Mouse (Mus musculus) layer of hippocampus, postnatal 14 days (tissue): ENCODE measurements at regions not wholly inside any gene's neighbourhood (a gene's known extent, or its start where the extent isn't known, plus 50 kb on each side); places are given as distances from the start of the nearest gene placed in this dataset.
"Not testable (repeated sequence)": the region's sequence is repeated elsewhere in the genome, so short reads cannot be mapped to it uniquely, and the experiment has no call there.

Source experiments
- DNase-seq, 2 experiments: peaks; one replicate each; pipeline ENCODE4 v3.0.0; 2021 to 2022; ENCODE audit warnings: low spot score in 2 of 2, mixed read lengths in 1 of 2

- DNase-seq: no peak
These were observed 65.4 kb downstream of the Chst1 start for GRCm38 (mm10) chr2:92664939-92665338.

DNA sequence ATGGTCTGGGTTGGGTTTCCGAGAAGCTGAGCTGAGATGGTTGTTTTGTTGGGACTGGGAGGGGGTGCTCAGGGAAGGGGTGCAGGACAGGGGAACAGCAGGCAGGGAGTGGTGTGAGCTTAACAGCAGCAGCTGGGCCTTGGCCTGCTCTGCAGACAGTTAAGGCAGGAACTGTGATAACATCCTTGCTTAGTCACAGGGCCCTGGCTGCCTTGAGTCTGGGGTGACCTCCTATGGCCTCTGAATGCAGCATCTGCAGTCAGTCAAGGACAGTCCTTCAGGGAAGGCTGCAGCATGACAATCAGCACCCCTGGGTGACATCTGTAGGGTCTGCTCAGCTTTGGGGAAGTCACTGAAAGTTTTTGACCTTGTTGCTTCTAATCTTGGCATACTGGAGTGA, 67.7 kb downstream of the Chst1 start:
- DNase-seq: no peak

DNA sequence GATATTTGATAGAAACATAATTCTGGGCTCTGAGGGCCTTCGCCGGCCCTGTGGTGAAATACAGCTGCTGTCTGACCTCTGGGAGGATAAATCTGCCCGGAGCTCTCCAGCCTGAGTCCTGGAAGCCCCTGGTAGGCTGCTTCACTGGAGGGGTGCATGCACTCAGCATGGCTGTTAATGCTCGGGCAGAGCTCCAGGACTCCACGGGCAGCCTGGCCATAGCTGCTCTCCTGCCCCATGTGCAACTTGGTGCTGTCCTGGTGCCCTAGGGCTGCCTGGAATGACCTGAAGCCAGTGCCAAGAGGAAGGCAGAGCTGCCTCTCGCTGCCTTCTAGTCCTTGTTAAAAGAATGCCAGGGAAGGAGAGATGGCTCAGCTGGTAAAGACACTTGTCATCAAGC, 68.2 kb downstream of the Chst1 start:
- no peak for DNase-seq

- DNase-seq: not testable (repeated sequence)
These were observed 70.0 kb downstream of the Chst1 start for GRCm38 (mm10) chr2:92669431-92670081.

- DNase-seq: peak; percentile 59 to 76
These were observed 72.1 kb downstream of the Chst1 start for GRCm38 (mm10) chr2:92671586-92671985.

GRCm38 (mm10) chr2:92672106-92672505, 72.6 kb downstream of the Chst1 start:
- DNase-seq: no peak

GRCm38 (mm10) chr2:92673064-92673813, 73.7 kb downstream of the Chst1 start:
- DNase-seq: peak in 1 of 2 experiments; percentile 55

- no peak for DNase-seq
These were observed 74.4 kb downstream of the Chst1 start for GRCm38 (mm10) chr2:92673931-92674330.

GRCm38 (mm10) chr2:92675247-92675646, 75.7 kb downstream of the Chst1 start:
- DNase-seq: peak; percentile 61 to 85

DNA sequence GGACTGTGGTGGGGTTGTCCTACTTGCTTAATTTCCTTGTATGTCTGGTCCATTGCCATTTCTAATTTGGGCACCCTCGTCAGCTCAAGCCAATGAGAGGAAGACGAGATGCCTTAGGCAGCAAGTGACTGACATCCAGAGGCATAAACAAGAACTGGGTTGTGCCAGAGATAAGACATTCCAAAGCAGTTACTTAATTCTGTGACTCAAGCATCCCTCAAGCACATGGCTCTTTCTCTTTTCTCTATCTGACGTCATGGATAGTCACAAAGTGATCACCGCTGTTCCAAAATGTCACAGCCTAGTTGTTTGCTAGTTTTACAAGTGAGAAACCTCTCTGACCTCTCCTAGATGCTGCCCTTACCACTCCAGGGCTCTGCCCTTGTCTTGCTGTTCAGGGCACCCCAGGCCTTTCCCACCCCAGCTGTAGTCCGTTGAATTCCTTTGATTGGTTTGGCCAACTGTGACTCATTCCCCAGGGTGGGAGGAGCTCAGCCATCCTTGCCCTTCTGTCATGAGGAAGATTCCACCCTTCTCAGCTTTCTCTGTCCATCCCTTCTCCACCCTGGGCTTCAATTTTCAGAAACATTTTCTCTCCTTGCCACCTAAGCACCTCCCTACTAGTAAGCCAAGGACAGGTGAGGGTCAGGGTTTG, 78.9 kb downstream of the Chst1 start:
- DNase-seq: no peak

GRCm38 (mm10) chr2:92678999-92679704, 79.6 kb downstream of the Chst1 start:
- no peak for DNase-seq

GRCm38 (mm10) chr2:92682256-92682655, 82.7 kb downstream of the Chst1 start:
- no peak for DNase-seq

- DNase-seq: peak in 1 of 2 experiments; percentile 69
These were observed 88.2 kb downstream of the Chst1 start for GRCm38 (mm10) chr2:92687702-92688101.

DNA sequence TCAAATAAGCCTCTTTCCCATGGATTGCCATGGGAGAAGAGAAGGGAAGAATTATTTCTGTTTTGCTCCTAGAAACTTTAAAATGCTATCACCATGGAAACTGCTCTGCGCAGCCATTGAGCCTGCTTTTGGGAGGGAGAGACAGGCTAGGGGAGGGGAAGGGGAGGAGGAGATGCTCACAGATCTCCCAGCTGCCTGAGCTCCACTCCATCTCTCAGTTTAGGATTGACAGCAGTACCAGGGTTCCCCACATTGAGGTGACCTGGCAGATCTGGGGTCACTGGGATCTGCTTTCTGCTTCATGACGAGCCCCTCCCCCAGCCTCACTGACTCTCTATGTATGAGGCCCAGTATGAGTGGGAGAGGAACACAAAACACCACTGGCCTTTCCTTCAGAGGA, 89.7 kb downstream of the Chst1 start:
- DNase-seq: peak in 1 of 2 experiments; percentile 65

- no peak for DNase-seq
These were observed 90.8 kb downstream of the Chst1 start for GRCm38 (mm10) chr2:92690304-92690703.

DNA sequence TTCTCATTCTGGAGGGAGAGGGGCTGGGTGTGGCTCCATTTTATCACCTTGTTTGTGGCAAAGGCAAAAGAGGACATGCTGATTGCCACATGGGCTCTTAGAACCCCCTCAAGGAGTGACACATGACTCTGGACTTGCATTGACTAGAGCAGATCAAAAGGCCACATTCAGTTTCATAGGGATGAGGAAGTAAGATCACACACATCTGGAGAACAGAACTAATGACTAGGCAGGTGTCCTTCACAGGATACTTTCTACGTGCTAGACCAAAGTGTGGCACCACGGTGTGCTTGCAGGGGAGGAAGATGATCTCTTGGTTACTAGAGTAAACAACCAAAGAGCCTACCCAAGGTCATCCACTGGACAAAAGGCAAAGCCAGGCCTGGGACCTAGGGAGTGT, 91.9 kb downstream of the Chst1 start:
- DNase-seq: no peak

DNA sequence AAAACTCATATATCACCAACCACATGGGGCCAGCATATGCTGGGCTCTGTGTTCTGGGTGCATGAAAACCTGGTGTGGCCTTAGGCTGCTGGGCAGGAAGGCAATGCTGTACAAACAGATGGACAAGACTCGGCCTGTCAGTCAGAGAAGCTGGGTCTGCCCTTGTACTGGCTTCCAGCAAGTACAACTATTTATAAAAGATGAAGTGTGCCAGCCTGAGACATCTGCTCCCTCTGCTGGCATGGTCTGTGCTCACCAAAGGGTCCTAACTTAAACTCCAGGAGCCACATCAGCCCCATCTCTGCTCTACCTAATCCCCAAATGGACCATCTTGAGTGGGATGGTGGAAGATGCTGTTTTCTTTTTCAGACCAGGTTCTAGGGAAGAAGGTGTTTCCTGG, 93.1 kb downstream of the Chst1 start:
- DNase-seq: peak in 1 of 2 experiments; percentile 57

GRCm38 (mm10) chr2:92693024-92693423, 93.5 kb downstream of the Chst1 start:
- no peak for DNase-seq

DNA sequence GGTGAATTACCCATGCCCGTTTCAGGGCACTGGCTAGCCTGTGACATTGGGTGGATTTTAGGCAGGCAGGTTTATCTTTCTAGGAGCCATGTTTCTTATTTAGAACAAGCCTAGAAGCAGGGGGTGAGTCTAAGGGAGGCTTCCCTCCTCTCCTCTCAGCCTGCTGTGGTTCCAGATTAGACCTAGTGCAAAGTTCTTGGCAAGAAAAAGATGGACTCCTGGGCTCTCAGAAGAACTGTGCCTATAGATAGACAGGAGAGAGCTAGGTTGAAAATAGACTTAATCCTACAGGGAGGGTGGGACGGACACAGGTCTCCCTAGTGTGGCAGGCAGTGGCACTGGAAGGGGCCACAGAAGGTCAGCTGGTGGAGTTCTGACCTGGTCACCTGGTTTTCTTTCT, 95.3 kb downstream of the Chst1 start:
- no peak for DNase-seq

DNA sequence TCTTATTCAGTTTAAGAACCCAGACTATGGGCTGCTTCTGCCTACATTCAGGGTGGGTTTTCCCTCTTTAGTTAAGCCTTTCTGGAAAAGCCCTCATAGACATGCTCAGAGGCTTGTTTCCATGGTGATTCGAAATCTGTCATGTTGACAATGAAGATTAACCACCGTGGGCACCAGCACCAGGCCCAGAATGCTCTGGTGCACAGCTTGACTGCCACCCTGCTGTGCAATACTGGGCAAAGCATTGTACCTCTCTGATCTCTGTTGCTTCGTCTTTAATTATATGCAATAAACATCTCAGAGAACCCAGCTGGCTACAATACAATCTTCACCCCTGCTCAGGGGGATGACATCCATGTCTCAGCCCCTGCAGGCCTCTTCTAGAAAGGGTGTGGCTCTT, 96.4 kb downstream of the Chst1 start:
- no peak for DNase-seq

GRCm38 (mm10) chr2:92697721-92698120, 98.2 kb downstream of the Chst1 start:
- no peak for DNase-seq

- no peak for DNase-seq
These were observed 99.9 kb downstream of the Chst1 start for GRCm38 (mm10) chr2:92699360-92699759.
